Mouse (Mus musculus) retina, postnatal 7 days (tissue): ENCODE results near the gene Eno4.
"Not testable (repeated sequence)": the region's sequence is repeated elsewhere in the genome, so short reads cannot be mapped to it uniquely, and the experiment has no call there.

Experiments
- DNase-seq: peaks from one replicate; pipeline ENCODE4 v3.0.0-alpha.2; 2012; ENCODE audit warnings: low read depth, low spot score

Gene Eno4

GRCm38 (mm10) chr19:58942841-58943828 lies at the start of gene Eno4, which contains the start of gene Hspa12a:
TSS of gene Eno4 (plus strand) at chr19:58943425.
TSS of gene Hspa12a (minus strand) at chr19:58943654.
- DNase-seq = peak; percentile 89

- DNase-seq = no peak
Observed at GRCm38 (mm10) chr19:58896216-58896615, 47.0 kb upstream of the Eno4 start.

- DNase-seq = not testable (repeated sequence)
Observed at GRCm38 (mm10) chr19:58900471-58900870, 42.8 kb upstream of the Eno4 start.

- DNase-seq = no peak
Observed at GRCm38 (mm10) chr19:58903079-58903898, 39.9 kb upstream of the Eno4 start.

- peak; percentile 70 for DNase-seq
Observed at GRCm38 (mm10) chr19:58903899-58904327, 39.3 kb upstream of the Eno4 start.

- no peak for DNase-seq
Observed at GRCm38 (mm10) chr19:58906685-58907084, 36.5 kb upstream of the Eno4 start.

GRCm38 (mm10) chr19:58908018-58908417 lies 35.2 kb upstream of the Eno4 start:
- no peak for DNase-seq

GRCm38 (mm10) chr19:58910941-58911368 lies 32.3 kb upstream of the Eno4 start:
- no peak for DNase-seq

- no peak for DNase-seq
Observed at GRCm38 (mm10) chr19:58911386-58911785, 31.8 kb upstream of the Eno4 start.

GRCm38 (mm10) chr19:58913301-58913700 lies 29.9 kb upstream of the Eno4 start:
- no peak for DNase-seq

GRCm38 (mm10) chr19:58918597-58918996 lies 24.6 kb upstream of the Eno4 start:
- DNase-seq = no peak

GRCm38 (mm10) chr19:58919148-58919547 lies 24.1 kb upstream of the Eno4 start:
- DNase-seq = no peak

- no peak for DNase-seq
Observed at GRCm38 (mm10) chr19:58931081-58931800, 12.0 kb upstream of the Eno4 start.

- DNase-seq = no peak
Observed at GRCm38 (mm10) chr19:58933062-58933461, 10.2 kb upstream of the Eno4 start.

GRCm38 (mm10) chr19:58945959-58946358 lies 2.7 kb downstream of the Eno4 start:
- no peak for DNase-seq

- DNase-seq = no peak
Observed at GRCm38 (mm10) chr19:58951521-58951920, 8.3 kb downstream of the Eno4 start.

GRCm38 (mm10) chr19:58952236-58952635 lies 9.0 kb downstream of the Eno4 start:
- no peak for DNase-seq

GRCm38 (mm10) chr19:58954779-58955178 lies 11.6 kb downstream of the Eno4 start:
- no peak for DNase-seq

- no peak for DNase-seq
Observed at GRCm38 (mm10) chr19:58963011-58963410, 19.8 kb downstream of the Eno4 start.

- DNase-seq = no peak
Observed at GRCm38 (mm10) chr19:58968731-58969506, 25.7 kb downstream of the Eno4 start.

- DNase-seq = no peak
Observed at GRCm38 (mm10) chr19:58970826-58971225, 27.6 kb downstream of the Eno4 start.
